Mouse (Mus musculus) lung, embryonic 14.5 days (tissue): ENCODE data around the gene Apol6. TPM values are rescaled to one million over a fixed set of nuclear protein-coding genes. Genes with fewer than 3 reads are reported as not detected.

ENCODE experiments used
- ATAC-seq: fragments of 200-750 bp; cut with Nextera tagmentation; 2 replicates; pipeline ENCODE4 v1.8.0; 2017; ENCODE audit warnings: mild to moderate bottlenecking, moderate TSS enrichment, moderate library complexity; ENCODE audit not compliant: insufficient read depth
- DNase-seq: peaks from one replicate; pipeline ENCODE4 v3.0.0-alpha.2; 2015
- H3K27ac ChIP-seq: fragments of 300-500 bp; sonication (generic); 2 replicates; pipeline ENCODE4 v1.5.1; 2014; ENCODE audit warnings: low read depth, mild to moderate bottlenecking, moderate library complexity
- H3K27me3 ChIP-seq: fragments of 300-500 bp; sonication (generic); 2 replicates; pipeline ENCODE4 v1.6.1; 2014; ENCODE audit warnings: low read length, control low read depth; ENCODE audit not compliant: insufficient read depth
- H3K36me3 ChIP-seq: fragments of 300-500 bp; sonication (generic); 2 replicates; pipeline ENCODE4 v1.6.1; 2014; ENCODE audit warnings: control low read depth; ENCODE audit not compliant: insufficient read depth
- H3K4me1 ChIP-seq: fragments of 300-500 bp; sonication (generic); 2 replicates; pipeline ENCODE4 v1.6.1; 2014; ENCODE audit warnings: antibody characterized with exemption, control low read depth; ENCODE audit not compliant: insufficient read depth
- H3K4me2 ChIP-seq: fragments of 300-500 bp; sonication (generic); 2 replicates; pipeline ENCODE4 v1.6.1; 2014; ENCODE audit warnings: mild to moderate bottlenecking
- H3K4me3 ChIP-seq: fragments of 300-500 bp; sonication (generic); 2 replicates; pipeline ENCODE4 v1.5.1; 2014; ENCODE audit warnings: low read depth, low read length
- H3K9ac ChIP-seq: fragments of 300-500 bp; sonication (generic); 2 replicates; pipeline ENCODE4 v1.6.1; 2014
- H3K9me3 ChIP-seq: fragments of 300-500 bp; sonication (generic); 2 replicates; pipeline ENCODE4 v1.6.1; 2016; ENCODE audit warnings: low read depth, low read length, control low read depth
- CTCF ChIP-seq: IDR thresholded peaks from 2 replicates; pipeline ENCODE4 v1.5.1; 2016; ENCODE audit warnings: antibody characterized with exemption, low read depth
- WGBS: fragments of 180-500 bp; shearing (Covaris S2); extraction: QIAGEN DNeasy Blood & Tissue Kit; methylation state at CpG from one replicate; pipeline ENCODE4 v1.1.7; 2014; 5-methylcytosine and 5-hydroxymethylcytosine counted together
- polyA plus RNA-seq: library from polyadenylated mRNA; unstranded; fragments of >200 nt; fragmentation: Nextera tagmentation; extraction: Ambion mirVana; gene quantifications from 2 replicates; pipeline ENCODE4 v1.2.1, GENCODE M21; 2014

Gene Apol6
- polyA plus RNA-seq, 1 experiment from 2014 or later, result 0.09 TPM

DNA sequence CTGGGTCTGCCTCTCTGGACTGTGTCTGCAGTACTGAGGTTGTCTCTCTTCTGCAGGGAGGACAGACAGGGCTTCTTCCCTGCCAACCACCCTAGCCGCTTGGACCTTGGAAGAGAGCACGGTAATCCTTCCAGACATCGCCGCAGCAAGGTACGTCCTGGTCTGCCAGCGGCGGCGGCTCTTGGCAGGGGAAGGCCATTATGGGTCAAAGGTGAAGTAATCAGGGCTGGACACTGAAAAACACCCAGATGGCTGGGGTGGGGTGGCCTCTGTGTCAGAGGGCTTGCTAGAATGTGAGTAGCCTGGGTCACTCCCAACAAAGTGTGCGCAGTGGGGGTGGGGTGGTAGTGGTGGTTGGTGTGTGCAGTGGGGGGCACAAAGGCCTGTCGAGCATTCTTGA is 1.1 kb downstream of the Apol6 start:
- ATAC-seq (no peak), DNase-seq (no peak)
- no peak overlapping the region for H3K4me3 ChIP-seq
- no peak overlapping the region for H3K4me2 ChIP-seq
- 49% methylated on average over 10 of the region's 10 CpGs for WGBS
- H3K9ac ChIP-seq, result no peak overlapping the region
- no peaks in the 10 kb centered on the region for H3K27me3 ChIP-seq
- no peak overlapping the region for H3K27ac ChIP-seq
- no peak for TF ChIP-seq CTCF
- H3K4me1 ChIP-seq, result no peaks in the 10 kb centered on the region
- H3K9me3 ChIP-seq, result no peaks in the 10 kb centered on the region
- H3K36me3 ChIP-seq, result no peaks in the 10 kb centered on the region

DNA sequence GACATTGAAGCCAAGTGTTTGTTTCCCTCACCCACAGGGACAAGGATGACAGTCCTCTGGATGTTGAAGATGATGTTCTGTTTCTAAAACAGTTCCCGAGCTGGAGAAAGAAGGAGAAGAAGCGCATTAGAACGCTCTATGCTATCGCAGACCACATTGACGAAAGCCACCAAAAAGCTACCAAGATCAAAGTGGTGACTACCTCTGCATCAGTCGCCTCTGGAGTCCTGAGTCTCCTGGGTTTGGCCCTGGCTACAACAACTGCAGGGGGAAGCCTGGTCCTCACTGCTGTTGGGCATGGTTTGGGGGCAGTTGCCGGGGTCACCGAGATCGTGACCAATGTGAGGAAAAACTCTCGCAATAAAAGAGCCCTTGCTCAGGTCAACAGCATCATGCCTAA is 6.0 kb downstream of the Apol6 start, which contains the start of gene Mb:
Gene Mb (minus strand): TSS at position 101 of the 400 bp plus-strand sequence.
- Histone ChIP-seq H3K9ac (no peak within 1 kb of the TSS), H3K27me3 (no peaks in the 10 kb centered on the region), H3K4me3 (no peak within 1 kb of the TSS), H3K27ac (no peak within 1 kb of the TSS), H3K36me3 (no peaks in the 10 kb centered on the region), H3K4me2 (no peak within 1 kb of the TSS), H3K9me3 (no peaks in the 10 kb centered on the region), H3K4me1 (peaks cover 6% of the 10 kb centered on the region; the same call in 1 of the 2 replicates)
- no peak for TF ChIP-seq CTCF
- ATAC-seq (no peak), DNase-seq (no peak)
- 88% methylated on average over 10 of the region's 10 CpGs for WGBS

DNA sequence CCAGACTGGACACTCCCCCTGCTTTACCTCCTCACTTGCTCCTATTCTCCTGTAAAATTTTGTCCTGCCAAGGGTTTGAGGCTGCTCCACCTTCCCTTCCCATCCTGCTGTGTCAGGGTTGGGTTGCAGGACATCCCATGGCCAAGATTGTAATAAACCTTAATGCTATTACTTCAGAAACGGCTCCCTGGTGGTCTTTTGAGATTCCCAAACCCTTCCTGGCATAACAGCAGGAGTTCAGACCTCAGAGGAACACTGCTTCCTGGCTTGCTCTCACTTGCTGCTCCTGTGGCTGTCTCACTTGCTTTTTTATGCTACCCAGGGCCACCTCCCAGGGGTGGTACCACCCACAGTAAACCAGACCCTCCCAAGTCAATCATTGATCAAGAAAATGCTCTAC is 7.6 kb downstream of the Apol6 start:
- WGBS, result 43% methylated on average over 1 of the region's 1 CpGs

DNA sequence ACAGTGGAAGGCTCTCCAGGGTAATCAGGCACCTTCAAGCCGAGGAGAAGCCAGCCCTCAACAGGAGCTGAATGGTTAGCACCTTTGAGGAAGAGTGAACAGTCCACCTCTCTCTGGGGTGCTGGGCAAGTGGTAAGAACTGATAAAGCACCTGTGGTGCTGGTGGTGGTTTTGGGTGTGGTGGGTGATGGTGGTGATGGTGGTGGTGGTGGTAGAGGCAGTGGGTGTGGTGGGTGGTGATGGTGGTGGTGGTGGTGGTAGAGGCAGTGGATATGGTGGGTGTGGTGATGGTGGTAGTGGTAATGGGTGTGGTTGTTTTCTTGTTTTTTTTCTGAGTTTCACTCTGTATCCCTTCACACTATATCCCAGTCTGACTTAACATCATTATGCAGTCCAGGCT is 8.5 kb downstream of the Apol6 start:
- H3K9me3 ChIP-seq, result no peaks in the 10 kb centered on the region
- ATAC-seq (no peak), DNase-seq (no peak)
- H3K27me3 ChIP-seq, result no peaks in the 10 kb centered on the region
- no peak overlapping the region for H3K9ac ChIP-seq
- no peak overlapping the region for H3K4me2 ChIP-seq
- no peak overlapping the region for H3K4me3 ChIP-seq
- peaks cover 15% of the 10 kb centered on the region; the same call in 1 of the 2 replicates for H3K4me1 ChIP-seq
- 71% methylated on average over 1 of the region's 1 CpGs for WGBS
- no peaks in the 10 kb centered on the region for H3K36me3 ChIP-seq
- TF ChIP-seq CTCF, result no peak
- no peak overlapping the region for H3K27ac ChIP-seq

More for the DNA sequence above, 7.6 kb downstream of the Apol6 start:
- no peak overlapping the region for H3K4me3 ChIP-seq
- no peaks in the 10 kb centered on the region for H3K9me3 ChIP-seq
- ATAC-seq, result no peak
- no peak overlapping the region for H3K9ac ChIP-seq
- no peak overlapping the region for H3K4me2 ChIP-seq
- H3K36me3 ChIP-seq, result no peaks in the 10 kb centered on the region
- DNase-seq, result no peak
- no peaks in the 10 kb centered on the region for H3K27me3 ChIP-seq
- TF ChIP-seq CTCF, result no peak
- H3K4me1 ChIP-seq, result peaks cover 15% of the 10 kb centered on the region; the same call in 1 of the 2 replicates
- no peak overlapping the region for H3K27ac ChIP-seq

DNA sequence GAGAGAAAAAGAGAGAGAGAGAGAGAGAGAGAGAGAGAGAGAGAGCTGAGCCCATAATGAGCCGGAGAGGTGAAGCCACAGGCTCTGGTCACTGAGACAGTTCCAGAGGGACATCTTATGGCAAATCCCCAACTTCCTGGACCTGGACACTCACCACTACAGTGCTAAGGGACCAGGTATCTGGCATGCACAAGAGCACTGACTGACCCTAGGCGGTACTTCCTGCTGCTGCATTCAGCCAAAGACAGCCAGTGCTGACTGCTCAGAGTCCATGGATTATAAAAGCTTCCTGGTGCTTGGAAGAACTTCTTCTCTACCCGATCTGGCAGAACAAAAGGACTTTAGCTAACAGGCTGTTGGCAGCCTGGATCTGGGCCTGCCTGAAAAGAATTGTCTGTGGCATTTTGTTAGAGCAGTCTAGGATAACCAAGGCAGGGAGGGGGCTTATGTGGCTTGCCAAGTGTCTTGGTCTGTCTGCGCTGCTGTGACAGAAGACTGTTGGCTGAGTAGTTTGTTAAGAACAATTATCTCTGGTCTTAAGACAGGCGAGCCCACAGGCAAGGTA is 10.2 kb downstream of the Apol6 start:
- Histone ChIP-seq H3K27ac (peak overlapping the region; percentile 20; the same call in 1 of the 2 replicates), H3K4me2 (no peak overlapping the region), H3K4me3 (no peak overlapping the region), H3K36me3 (no peaks in the 10 kb centered on the region), H3K4me1 (peaks cover 15% of the 10 kb centered on the region; the same call in 1 of the 2 replicates), H3K9me3 (peaks cover 6% of the 10 kb centered on the region; the same call in 1 of the 2 replicates), H3K27me3 (no peaks in the 10 kb centered on the region), H3K9ac (no peak overlapping the region)
- WGBS, result 71% methylated on average over 5 of the region's 5 CpGs
- ATAC-seq (no peak), DNase-seq (no peak)
- TF ChIP-seq CTCF, result no peak

DNA sequence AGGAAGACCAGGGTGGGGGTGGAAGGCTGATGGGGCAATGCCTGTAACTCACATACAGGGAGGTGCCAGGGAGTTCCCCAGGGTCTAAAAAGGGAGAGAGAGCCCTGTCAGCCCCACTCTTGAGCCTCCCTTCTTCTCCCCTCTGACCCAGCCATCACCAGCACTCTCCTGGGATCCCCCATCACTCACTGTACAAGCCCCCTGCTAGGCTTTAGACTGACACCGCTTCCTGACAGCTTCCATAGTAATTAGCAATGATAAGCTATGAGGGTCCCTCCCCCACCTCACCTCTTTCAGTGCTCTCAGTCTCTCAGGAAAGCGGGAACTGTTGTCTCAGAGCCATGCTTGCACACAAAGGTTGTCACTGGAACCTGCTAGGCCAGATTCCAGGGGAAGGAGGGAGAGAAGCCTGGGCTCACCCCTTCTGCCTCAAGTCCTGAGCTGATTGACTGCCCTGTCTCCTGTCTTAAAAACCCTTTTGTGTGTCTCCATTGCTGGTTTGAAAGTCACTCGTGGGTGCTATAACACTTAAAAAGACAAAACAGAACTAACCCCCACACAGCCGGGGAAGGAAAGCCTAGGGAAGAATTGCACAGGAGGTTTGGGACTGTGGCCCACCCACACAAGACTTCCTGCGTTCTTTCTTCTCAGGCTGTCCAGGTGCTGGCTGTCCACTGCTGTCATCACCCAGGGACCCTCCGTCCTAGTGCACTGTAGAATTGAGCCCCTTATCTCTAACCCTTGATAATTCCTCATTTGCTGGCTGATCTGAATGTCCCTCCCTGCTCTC is 11.7 kb downstream of the Apol6 start:
- WGBS, result 13% methylated on average over 6 of the region's 6 CpGs
- ATAC-seq (peak; percentile 70), DNase-seq (peak; percentile 71)
- H3K36me3 ChIP-seq, result no peaks in the 10 kb centered on the region
- H3K4me2 ChIP-seq, result 0 out of 2 replicates have a peak overlapping the region, but pooled peaks have one; percentile 7
- no peaks in the 10 kb centered on the region for H3K27me3 ChIP-seq
- H3K4me1 ChIP-seq, result peaks cover 15% of the 10 kb centered on the region; the same call in 1 of the 2 replicates
- peaks cover 6% of the 10 kb centered on the region; the same call in 1 of the 2 replicates for H3K9me3 ChIP-seq
- no peak overlapping the region for H3K4me3 ChIP-seq
- no peak overlapping the region for H3K9ac ChIP-seq
- no peak for TF ChIP-seq CTCF
- H3K27ac ChIP-seq, result peak overlapping the region; percentile 82

DNA sequence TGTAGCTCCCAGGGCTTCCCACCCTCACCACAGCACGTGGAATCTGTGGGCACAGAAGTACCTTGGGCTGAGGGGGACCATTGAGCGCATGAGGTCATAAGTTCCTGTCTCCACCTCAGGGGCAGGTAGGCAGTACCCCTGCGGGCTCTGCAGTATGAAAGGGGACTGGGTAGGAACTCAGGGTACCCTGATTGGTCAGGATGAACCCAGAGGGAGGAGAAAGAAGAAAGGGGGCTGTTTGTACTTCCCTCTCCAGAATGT is 12.2 kb downstream of the Apol6 start:
- Histone ChIP-seq H3K27me3 (no peaks in the 10 kb centered on the region), H3K4me3 (no peak overlapping the region), H3K27ac (peak overlapping the region; percentile 82), H3K4me2 (no peak overlapping the region), H3K9me3 (peaks cover 6% of the 10 kb centered on the region; the same call in 1 of the 2 replicates), H3K4me1 (peaks cover 15% of the 10 kb centered on the region; the same call in 1 of the 2 replicates), H3K36me3 (no peaks in the 10 kb centered on the region), H3K9ac (no peak overlapping the region)
- no peak; the same call in 1 of the 2 replicates for ATAC-seq
- TF ChIP-seq CTCF, result no peak
- no peak for DNase-seq
- WGBS, result 32% methylated on average over 3 of the region's 3 CpGs
